Mouse (Mus musculus) common myeloid progenitor, adult 5-6 weeks (primary cell): ENCODE measurements around the gene L1td1. TPM values are rescaled to one million over a fixed set of nuclear protein-coding genes. Genes with fewer than 3 reads are reported as not detected.

Source experiments
- total RNA-seq: library from RNA; stranded (forward); fragments of 200-1000, 187-1606 nt; gene quantifications from 2 replicates; pipeline ENCODE4 v1.2.3, GENCODE M21; 2017

L1td1 gene
- total RNA-seq, 1 experiment from 2014 or later: not detected

Other genes with a start within 250 kb of the L1td1 start
- gene Kank4, start 90.8 kb downstream of the L1td1 start, total RNA-seq: not detected in 2 replicates
- gene I0C0044D17Rik, start 97.1 kb downstream of the L1td1 start, total RNA-seq: not detected in 2 replicates
- gene Usp1, start 197.1 kb downstream of the L1td1 start, total RNA-seq: 178 and 215 TPM in 2 replicates